Mouse (Mus musculus): ENCODE measurements around the gene Stard10. TPM values are rescaled to one million over a fixed set of nuclear protein-coding genes. Genes with fewer than 3 reads are reported as not detected.

Gene Stard10
- total and polyA plus RNA-seq, 2 experiments from 2014 or later = 17.2 to 39.3 TPM

- H3K4me3 ChIP-seq (ENCODE audit: low read length) = peak overlapping the region; percentile 69
- no peaks in the 10 kb centered on the region for H3K27me3 ChIP-seq (ENCODE audit: insufficient read depth, low read length)
- H3K36me3 ChIP-seq (ENCODE audit: insufficient read depth, low read length) = no peaks in the 10 kb centered on the region
- ATAC-seq = peak; percentile 65
- 0 out of 2 replicates have a peak overlapping the region, but pooled peaks have one; percentile 5 for H3K27ac ChIP-seq
- peak overlapping the region; percentile 94 for H3K4me2 ChIP-seq (ENCODE audit: low read depth, low read length)
- WGBS = 5% methylated on average over 28 of the region's 37 CpGs
- H3K9me3 ChIP-seq (ENCODE audit: low read length) = no peaks in the 10 kb centered on the region
- peaks cover 13% of the 10 kb centered on the region for H3K4me1 ChIP-seq (ENCODE audit: insufficient read depth, low read length)
- no peak for TF ChIP-seq CTCF (IDR thresholded peaks at IDR 0.05; ENCODE audit: low read depth)
- H3K9ac ChIP-seq (replicated peaks; ENCODE audit: low read length) = peak overlapping the region; percentile 75
- DNase-seq (ENCODE audit: low spot score) = peak; percentile 68
These were observed 3.7 kb downstream of the Stard10 start for GRCm38 (mm10) chr7:101320399-101321217.

- ATAC-seq = peak; percentile 47
- Histone ChIP-seq H3K9me3 (ENCODE audit: low read length) (no peaks in the 10 kb centered on the region), H3K27me3 (ENCODE audit: insufficient read depth, low read length) (no peaks in the 10 kb centered on the region), H3K4me1 (ENCODE audit: insufficient read depth, low read length) (peaks cover 13% of the 10 kb centered on the region), H3K4me3 (ENCODE audit: low read length) (peak overlapping the region; percentile 69), H3K27ac (0 out of 2 replicates have a peak overlapping the region, but pooled peaks have one; percentile 5), H3K4me2 (ENCODE audit: low read depth, low read length) (peak overlapping the region; percentile 94), H3K36me3 (ENCODE audit: insufficient read depth, low read length) (no peaks in the 10 kb centered on the region), H3K9ac (replicated peaks; ENCODE audit: low read length) (peak overlapping the region; percentile 75)
- TF ChIP-seq CTCF (IDR thresholded peaks at IDR 0.05; ENCODE audit: low read depth) = no peak
- WGBS = 2% methylated on average over 41 of the region's 61 CpGs
- peak; percentile 31 for DNase-seq (ENCODE audit: low spot score)
These were observed 4.4 kb downstream of the Stard10 start for GRCm38 (mm10) chr7:101321218-101321827.

GRCm38 (mm10) chr7:101323141-101323594 lies 6.3 kb downstream of the Stard10 start:
- no peak overlapping the region for H3K4me3 ChIP-seq (ENCODE audit: low read length)

GRCm38 (mm10) chr7:101324142-101324962 lies 7.5 kb downstream of the Stard10 start:
- H3K4me1 ChIP-seq (ENCODE audit: insufficient read depth, low read length) = peaks cover 24% of the 10 kb centered on the region
- no peaks in the 10 kb centered on the region for H3K36me3 ChIP-seq (ENCODE audit: insufficient read depth, low read length)
- no peak overlapping the region for H3K27ac ChIP-seq
- TF ChIP-seq CTCF (IDR thresholded peaks at IDR 0.05; ENCODE audit: low read depth) = no peak
- H3K4me2 ChIP-seq (ENCODE audit: low read depth, low read length) = no peak overlapping the region
- DNase-seq (ENCODE audit: low spot score) (peak; percentile 51), ATAC-seq (no peak)
- 54% methylated on average over 6 of the region's 6 CpGs for WGBS
- H3K9ac ChIP-seq (replicated peaks; ENCODE audit: low read length) = no peak overlapping the region
- no peaks in the 10 kb centered on the region for H3K9me3 ChIP-seq (ENCODE audit: low read length)
- H3K4me3 ChIP-seq (ENCODE audit: low read length) = no peak overlapping the region
- H3K27me3 ChIP-seq (ENCODE audit: insufficient read depth, low read length) = no peaks in the 10 kb centered on the region

More at GRCm38 (mm10) chr7:101323141-101323594, 6.3 kb downstream of the Stard10 start:
- Histone ChIP-seq H3K36me3 (ENCODE audit: insufficient read depth, low read length) (no peaks in the 10 kb centered on the region), H3K4me1 (ENCODE audit: insufficient read depth, low read length) (peaks cover 15% of the 10 kb centered on the region), H3K4me2 (ENCODE audit: low read depth, low read length) (peak overlapping the region; percentile 94; the same call in 1 of the 2 replicates), H3K9ac (replicated peaks; ENCODE audit: low read length) (no peak overlapping the region), H3K27ac (no peak overlapping the region), H3K9me3 (ENCODE audit: low read length) (no peaks in the 10 kb centered on the region), H3K27me3 (ENCODE audit: insufficient read depth, low read length) (no peaks in the 10 kb centered on the region)
- TF ChIP-seq CTCF (IDR thresholded peaks at IDR 0.05; ENCODE audit: low read depth) = peak; percentile 21; the same call in 1 of the 2 replicates
- ATAC-seq (0 out of 2 replicates have a peak, but pooled peaks have one; percentile 6), DNase-seq (ENCODE audit: low spot score) (peak; percentile 4)
- WGBS = 67% methylated on average over 4 of the region's 4 CpGs

- H3K36me3 ChIP-seq (ENCODE audit: insufficient read depth, low read length) = no peaks in the 10 kb centered on the region
- ATAC-seq (no peak), DNase-seq (ENCODE audit: low spot score) (no peak)
- no peak overlapping the region for H3K9ac ChIP-seq (replicated peaks; ENCODE audit: low read length)
- H3K4me3 ChIP-seq (ENCODE audit: low read length) = no peak overlapping the region
- H3K27ac ChIP-seq = no peak overlapping the region
- H3K4me2 ChIP-seq (ENCODE audit: low read depth, low read length) = no peak overlapping the region
- TF ChIP-seq CTCF (IDR thresholded peaks at IDR 0.05; ENCODE audit: low read depth) = no peak
- WGBS = 91% methylated on average over 5 of the region's 5 CpGs
- H3K4me1 ChIP-seq (ENCODE audit: insufficient read depth, low read length) = peaks cover 32% of the 10 kb centered on the region
- H3K27me3 ChIP-seq (ENCODE audit: insufficient read depth, low read length) = no peaks in the 10 kb centered on the region
- H3K9me3 ChIP-seq (ENCODE audit: low read length) = no peaks in the 10 kb centered on the region
These were observed 9.1 kb downstream of the Stard10 start for GRCm38 (mm10) chr7:101326006-101326405.

GRCm38 (mm10) chr7:101327263-101327662 lies 10.4 kb downstream of the Stard10 start:
- no peaks in the 10 kb centered on the region for H3K9me3 ChIP-seq (ENCODE audit: low read length)
- H3K4me3 ChIP-seq (ENCODE audit: low read length) = no peak overlapping the region
- no peak for TF ChIP-seq CTCF (IDR thresholded peaks at IDR 0.05; ENCODE audit: low read depth)
- H3K4me2 ChIP-seq (ENCODE audit: low read depth, low read length) = no peak overlapping the region
- no peaks in the 10 kb centered on the region for H3K36me3 ChIP-seq (ENCODE audit: insufficient read depth, low read length)
- ATAC-seq (no peak), DNase-seq (ENCODE audit: low spot score) (no peak)
- WGBS = 74% methylated on average over 5 of the region's 5 CpGs
- no peak overlapping the region for H3K27ac ChIP-seq
- H3K27me3 ChIP-seq (ENCODE audit: insufficient read depth, low read length) = no peaks in the 10 kb centered on the region
- H3K4me1 ChIP-seq (ENCODE audit: insufficient read depth, low read length) = peaks cover 24% of the 10 kb centered on the region
- H3K9ac ChIP-seq (replicated peaks; ENCODE audit: low read length) = no peak overlapping the region

All from hindbrain, postnatal 0 days (tissue).